ENCODE assay signal across 17 mouse cellular contexts in the genomic region with DNA sequence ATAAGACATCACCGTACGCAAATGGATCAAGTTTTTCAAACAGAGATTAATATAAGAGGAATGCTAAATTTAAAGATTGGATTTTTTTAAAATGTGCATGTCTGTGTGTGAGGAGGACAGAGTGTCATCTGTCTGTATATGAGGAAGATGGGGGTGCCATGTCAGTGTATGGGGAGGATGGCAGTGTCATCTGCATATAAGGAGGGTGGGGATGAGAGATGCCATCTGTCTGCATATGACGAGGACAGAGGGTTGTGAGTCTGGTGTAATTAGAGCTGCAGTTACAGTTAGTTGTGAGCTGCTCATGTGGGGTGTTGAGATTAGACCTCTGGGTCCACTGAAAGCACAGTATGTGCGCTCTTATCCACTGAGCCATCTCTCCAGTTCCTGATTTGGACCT.
"Had no signal": no experiment of that assay in that cellular context is flagged by ENCODE, and none has a peak within 500 bp of the region (broad histone marks: within the 10 kb centered on the region; RNA-seq: fewer than 3 reads in every experiment).

No protein-coding gene starts in this region.

- H3K9me3 ChIP-seq: limb, embryonic 10.5 days; liver, embryonic 15.5 days; megakaryocyte, embryonic 14.5 days; midbrain, embryonic 15.5 days; neural tube, embryonic 12.5 days had no signal

- H3K4me1 ChIP-seq: limb, embryonic 10.5 days; liver, embryonic 15.5 days; midbrain, embryonic 15.5 days; neural tube, embryonic 12.5 days had no signal

- ATAC-seq: midbrain, embryonic 15.5 days had no signal

- H3K27ac ChIP-seq: left cerebral cortex, adult 2 months; limb, embryonic 10.5 days; liver, embryonic 15.5 days; macrophage; midbrain, embryonic 15.5 days; neural tube, embryonic 12.5 days had no signal

- H3K9ac ChIP-seq: liver, embryonic 15.5 days; midbrain, embryonic 15.5 days; neural tube, embryonic 12.5 days had no signal

- H3K27me3 ChIP-seq: liver, embryonic 15.5 days; megakaryocyte, embryonic 14.5 days; midbrain, embryonic 15.5 days; neural tube, embryonic 12.5 days had no signal

- DNase-seq: kidney, postnatal 10 days; kidney, postnatal 4 days; lung, adult 2 months; lung, postnatal 10 days; right cerebral cortex, postnatal 4 days; spleen, adult 18-20 months; thymus, adult 18-20 months; thymus, postnatal 14 days had no signal

- H3K4me2 ChIP-seq: liver, embryonic 11.5 days; liver, embryonic 15.5 days; midbrain, embryonic 11.5 days; midbrain, embryonic 15.5 days; neural tube, embryonic 12.5 days had no signal

- H3K4me3 ChIP-seq: left cerebral cortex, adult 2 months; limb, embryonic 10.5 days; liver, embryonic 15.5 days; megakaryocyte, embryonic 14.5 days; midbrain, embryonic 15.5 days; neural tube, embryonic 12.5 days had no signal
